Mouse (Mus musculus) midbrain, embryonic 15.5 days (tissue): ENCODE measurements around the gene Cwc22. TPM values are rescaled to one million over a fixed set of nuclear protein-coding genes. Genes with fewer than 3 reads are reported as not detected.

Experiments
- ATAC-seq: fragments of 200-750 bp; cut with Nextera tagmentation; replicated peaks from 2 replicates; pipeline ENCODE4 v1.8.0; 2017; ENCODE audit warnings: moderate TSS enrichment
- H3K27ac ChIP-seq: fragments of 300-500 bp; sonication (generic); 2 replicates; pipeline ENCODE4 v1.5.1; 2015; ENCODE audit warnings: mild to moderate bottlenecking, inconsistent platforms
- H3K27me3 ChIP-seq: fragments of 300-500 bp; sonication (generic); replicated peaks from 2 replicates; pipeline ENCODE4 v1.6.1; 2015; ENCODE audit warnings: inconsistent platforms
- H3K36me3 ChIP-seq: fragments of 300-500 bp; sonication (generic); replicated peaks from 2 replicates; pipeline ENCODE4 v1.6.1; 2015; ENCODE audit warnings: inconsistent platforms
- H3K4me1 ChIP-seq: fragments of 300-500 bp; sonication (generic); 2 replicates; pipeline ENCODE4 v1.6.1; 2015; ENCODE audit warnings: inconsistent platforms
- H3K4me2 ChIP-seq: fragments of 300-500 bp; sonication (generic); 2 replicates; pipeline ENCODE4 v1.6.1; 2015; ENCODE audit warnings: inconsistent platforms, mild to moderate bottlenecking, moderate library complexity
- H3K4me3 ChIP-seq: fragments of 300-500 bp; sonication (generic); 2 replicates; pipeline ENCODE4 v1.5.1; 2015; ENCODE audit warnings: mild to moderate bottlenecking, inconsistent platforms
- H3K9ac ChIP-seq: fragments of 300-500 bp; sonication (generic); 2 replicates; pipeline ENCODE4 v1.6.1; 2015; ENCODE audit warnings: mild to moderate bottlenecking, inconsistent platforms
- H3K9me3 ChIP-seq: fragments of 300-500 bp; sonication (generic); 2 replicates; pipeline ENCODE4 v1.6.1; 2016; ENCODE audit warnings: inconsistent platforms
- WGBS: fragments of 180-500 bp; shearing (Covaris S2); methylation state at CpG from one replicate; pipeline ENCODE4 v1.1.7; 2015; ENCODE audit warnings: mixed read lengths; 5-methylcytosine and 5-hydroxymethylcytosine counted together
- polyA plus RNA-seq: library from polyadenylated mRNA; unstranded; fragments of >200 nt; fragmentation: Nextera tagmentation; extraction: Ambion mirVana; gene quantifications from 2 replicates; pipeline ENCODE4 v1.2.1, GENCODE M21; 2015

The Cwc22 gene
- polyA plus RNA-seq, 1 experiment from 2014 or later = 22.9 TPM

GRCm38 (mm10) chr2:77937818-77938217 is 8.4 kb downstream of the Cwc22 start:
- Histone ChIP-seq H3K27me3 (no peaks in the 10 kb centered on the region), H3K9ac (no peak overlapping the region), H3K27ac (no peak overlapping the region), H3K9me3 (no peaks in the 10 kb centered on the region), H3K36me3 (peaks cover 9% of the 10 kb centered on the region; the same call in 1 of the 2 replicates), H3K4me2 (no peak overlapping the region), H3K4me1 (no peaks in the 10 kb centered on the region), H3K4me3 (no peak overlapping the region)
- 86% methylated on average over 3 of the region's 3 CpGs for WGBS
- ATAC-seq = no peak

- peaks cover 23% of the 10 kb centered on the region; the same call in 1 of the 2 replicates for H3K36me3 ChIP-seq
- no peaks in the 10 kb centered on the region for H3K9me3 ChIP-seq
- no peaks in the 10 kb centered on the region for H3K27me3 ChIP-seq
- no peak overlapping the region for H3K4me3 ChIP-seq
- no peaks in the 10 kb centered on the region for H3K4me1 ChIP-seq
- no peak overlapping the region for H3K4me2 ChIP-seq
- no peak overlapping the region for H3K27ac ChIP-seq
- no peak overlapping the region for H3K9ac ChIP-seq
- ATAC-seq = no peak
- 94% methylated on average over 4 of the region's 4 CpGs for WGBS
These were observed 12.0 kb downstream of the Cwc22 start for GRCm38 (mm10) chr2:77934138-77934537.

GRCm38 (mm10) chr2:77933630-77934029 is 12.5 kb downstream of the Cwc22 start:
- no peak overlapping the region for H3K27ac ChIP-seq
- H3K4me2 ChIP-seq = no peak overlapping the region
- no peaks in the 10 kb centered on the region for H3K9me3 ChIP-seq
- H3K4me1 ChIP-seq = no peaks in the 10 kb centered on the region
- H3K4me3 ChIP-seq = no peak overlapping the region
- WGBS = 51% methylated on average over 2 of the region's 2 CpGs
- no peak for ATAC-seq
- no peaks in the 10 kb centered on the region for H3K27me3 ChIP-seq
- H3K9ac ChIP-seq = no peak overlapping the region
- peaks cover 24% of the 10 kb centered on the region; the same call in 1 of the 2 replicates for H3K36me3 ChIP-seq

GRCm38 (mm10) chr2:77931958-77932357 is 14.2 kb downstream of the Cwc22 start:
- Histone ChIP-seq H3K36me3 (peaks cover 30% of the 10 kb centered on the region; the same call in 1 of the 2 replicates), H3K9ac (no peak overlapping the region), H3K4me1 (no peaks in the 10 kb centered on the region), H3K4me3 (no peak overlapping the region), H3K9me3 (no peaks in the 10 kb centered on the region), H3K27ac (no peak overlapping the region), H3K27me3 (no peaks in the 10 kb centered on the region), H3K4me2 (no peak overlapping the region)
- no peak for ATAC-seq
- 100% methylated on average over 1 of the region's 1 CpGs for WGBS

GRCm38 (mm10) chr2:77928352-77928751 is 17.8 kb downstream of the Cwc22 start:
- Histone ChIP-seq H3K4me1 (no peaks in the 10 kb centered on the region), H3K9me3 (no peaks in the 10 kb centered on the region), H3K27me3 (no peaks in the 10 kb centered on the region), H3K9ac (no peak overlapping the region), H3K36me3 (peaks cover 32% of the 10 kb centered on the region), H3K4me3 (no peak overlapping the region), H3K4me2 (no peak overlapping the region), H3K27ac (no peak overlapping the region)
- 92% methylated on average over 10 of the region's 10 CpGs for WGBS
- no peak for ATAC-seq

- Histone ChIP-seq H3K9ac (no peak overlapping the region), H3K36me3 (peaks cover 32% of the 10 kb centered on the region), H3K4me1 (no peaks in the 10 kb centered on the region), H3K4me3 (no peak overlapping the region), H3K9me3 (no peaks in the 10 kb centered on the region), H3K27ac (no peak overlapping the region), H3K27me3 (no peaks in the 10 kb centered on the region), H3K4me2 (no peak overlapping the region)
- ATAC-seq = no peak
- WGBS = 94% methylated on average over 7 of the region's 7 CpGs
These were observed 19.7 kb downstream of the Cwc22 start for GRCm38 (mm10) chr2:77926468-77926867.

GRCm38 (mm10) chr2:77925997-77926396 is 20.2 kb downstream of the Cwc22 start:
- H3K4me1 ChIP-seq = no peaks in the 10 kb centered on the region
- peaks cover 28% of the 10 kb centered on the region for H3K36me3 ChIP-seq
- H3K27me3 ChIP-seq = no peaks in the 10 kb centered on the region
- no peak overlapping the region for H3K4me2 ChIP-seq
- no peak overlapping the region for H3K4me3 ChIP-seq
- 96% methylated on average over 2 of the region's 2 CpGs for WGBS
- H3K9ac ChIP-seq = no peak overlapping the region
- H3K9me3 ChIP-seq = no peaks in the 10 kb centered on the region
- ATAC-seq = no peak
- H3K27ac ChIP-seq = no peak overlapping the region

GRCm38 (mm10) chr2:77925187-77925924 is 20.8 kb downstream of the Cwc22 start:
- Histone ChIP-seq H3K9ac (no peak overlapping the region), H3K27me3 (no peaks in the 10 kb centered on the region), H3K4me3 (no peak overlapping the region), H3K4me1 (no peaks in the 10 kb centered on the region), H3K27ac (no peak overlapping the region), H3K36me3 (peaks cover 30% of the 10 kb centered on the region), H3K4me2 (no peak overlapping the region), H3K9me3 (no peaks in the 10 kb centered on the region)
- WGBS = 82% methylated on average over 7 of the region's 7 CpGs
- no peak for ATAC-seq

GRCm38 (mm10) chr2:77924003-77924402 is 22.2 kb downstream of the Cwc22 start:
- Histone ChIP-seq H3K27me3 (no peaks in the 10 kb centered on the region), H3K36me3 (peaks cover 30% of the 10 kb centered on the region), H3K4me2 (no peak overlapping the region), H3K4me3 (no peak overlapping the region), H3K9me3 (no peaks in the 10 kb centered on the region), H3K4me1 (no peaks in the 10 kb centered on the region), H3K27ac (no peak overlapping the region), H3K9ac (no peak overlapping the region)
- 95% methylated on average over 3 of the region's 3 CpGs for WGBS
- no peak for ATAC-seq

GRCm38 (mm10) chr2:77923182-77923581 is 23.0 kb downstream of the Cwc22 start:
- no peaks in the 10 kb centered on the region for H3K9me3 ChIP-seq
- H3K27me3 ChIP-seq = no peaks in the 10 kb centered on the region
- WGBS = 98% methylated on average over 8 of the region's 8 CpGs
- no peak overlapping the region for H3K4me3 ChIP-seq
- no peak for ATAC-seq
- no peak overlapping the region for H3K9ac ChIP-seq
- no peak overlapping the region for H3K4me2 ChIP-seq
- peaks cover 30% of the 10 kb centered on the region for H3K36me3 ChIP-seq
- H3K27ac ChIP-seq = no peak overlapping the region
- H3K4me1 ChIP-seq = no peaks in the 10 kb centered on the region

GRCm38 (mm10) chr2:77921307-77921706 is 24.9 kb downstream of the Cwc22 start:
- WGBS = 92% methylated on average over 4 of the region's 4 CpGs
- H3K27me3 ChIP-seq = no peaks in the 10 kb centered on the region
- no peak overlapping the region for H3K4me2 ChIP-seq
- no peaks in the 10 kb centered on the region for H3K9me3 ChIP-seq
- no peak overlapping the region for H3K27ac ChIP-seq
- H3K4me1 ChIP-seq = no peaks in the 10 kb centered on the region
- no peak overlapping the region for H3K4me3 ChIP-seq
- no peak for ATAC-seq
- peaks cover 34% of the 10 kb centered on the region for H3K36me3 ChIP-seq
- H3K9ac ChIP-seq = no peak overlapping the region

- no peaks in the 10 kb centered on the region for H3K9me3 ChIP-seq
- no peaks in the 10 kb centered on the region for H3K4me1 ChIP-seq
- H3K4me3 ChIP-seq = no peak overlapping the region
- ATAC-seq = no peak
- peaks cover 34% of the 10 kb centered on the region for H3K36me3 ChIP-seq
- H3K27me3 ChIP-seq = no peaks in the 10 kb centered on the region
- WGBS = 93% methylated on average over 2 of the region's 2 CpGs
- H3K9ac ChIP-seq = no peak overlapping the region
- H3K27ac ChIP-seq = no peak overlapping the region
- no peak overlapping the region for H3K4me2 ChIP-seq
These were observed 25.6 kb downstream of the Cwc22 start for GRCm38 (mm10) chr2:77920621-77921020.

- no peak for ATAC-seq
- 84% methylated on average over 3 of the region's 3 CpGs for WGBS
These were observed 27.7 kb downstream of the Cwc22 start for GRCm38 (mm10) chr2:77918474-77918873.

More at GRCm38 (mm10) chr2:77918474-77918873, 27.7 kb downstream of the Cwc22 start:
- peaks cover 32% of the 10 kb centered on the region for H3K36me3 ChIP-seq
- no peaks in the 10 kb centered on the region for H3K4me1 ChIP-seq
- H3K9me3 ChIP-seq = no peaks in the 10 kb centered on the region
- H3K27ac ChIP-seq = no peak overlapping the region
- H3K4me3 ChIP-seq = no peak overlapping the region
- H3K9ac ChIP-seq = no peak overlapping the region
- H3K4me2 ChIP-seq = no peak overlapping the region
- no peaks in the 10 kb centered on the region for H3K27me3 ChIP-seq
